In genomic region chr14:49723361-49724054, GRCm38 (mm10) we compare ENCODE assay signal across 8 mouse cellular contexts. TPM values are rescaled to one million over a fixed set of nuclear protein-coding genes. Genes with fewer than 3 reads are reported as not detected.
DNase-seq lines count a peak whose midpoint lies in the region; ATAC-seq and TF ChIP-seq lines count a peak whose summit lies in the region.

No protein-coding gene starts in this region.

- 33% methylated on average over 4 of the region's 4 CpGs for WGBS in lung, postnatal 0 days
- WGBS in lung, adult 2 months, result 35% methylated on average over 4 of the region's 4 CpGs

- no peak overlapping the region for H3K4me2 ChIP-seq in lung, postnatal 0 days (replicated peaks; ENCODE audit: low read depth, low read length)

- no peak overlapping the region for H3K9ac ChIP-seq in lung, postnatal 0 days (replicated peaks; ENCODE audit: low read depth)

- H3K27ac ChIP-seq in lung, postnatal 0 days (ENCODE audit: low read length), result no peak overlapping the region

- no peaks in the 10 kb centered on the region for H3K9me3 ChIP-seq in lung, postnatal 0 days (ENCODE audit: low read length)

- H3K36me3 ChIP-seq in lung, postnatal 0 days (ENCODE audit: insufficient read depth, low read length), result no peaks in the 10 kb centered on the region

- H3K27me3 ChIP-seq in lung, postnatal 0 days (replicated peaks; ENCODE audit: insufficient read depth, low read length), result no peaks in the 10 kb centered on the region

- TF ChIP-seq POLR2A in lung, adult 2 months (IDR thresholded peaks at IDR 0.05; ENCODE audit: borderline replicate concordance, extremely low read depth, low read depth, low read length), result no peak

- H3K4me3 ChIP-seq in lung, postnatal 0 days (ENCODE audit: low read depth, low read length), result no peak overlapping the region
- no peak overlapping the region for H3K4me3 ChIP-seq in lung, adult 2 months (replicated peaks; ENCODE audit: extremely low read depth, low read depth, low read length)

- peak; percentile 35; the same call in 1 of the 2 replicates for ATAC-seq in lung, postnatal 0 days

- TF ChIP-seq EP300 in lung, postnatal 0 days (IDR thresholded peaks at IDR 0.05), result no peak

- DNase-seq in gastrocnemius, adult 18-20 months (ENCODE audit: low spot score), result peak; percentile 3
- no peak for DNase-seq in gastrocnemius, adult 8-10 months (ENCODE audit: low spot score in 2 of 2)
- DNase-seq in lung, postnatal 0 days (ENCODE audit: low spot score), result peak; percentile 45
- no peak for DNase-seq in lung, adult 2 months
- DNase-seq in embryo, embryonic 10.5 days (ENCODE audit: low spot score), result peak; percentile 26
- DNase-seq in mesoderm, embryonic 11.5 days (ENCODE audit: low read depth, low spot score), result peak; percentile 16
- DNase-seq in spleen, adult 12 weeks (ENCODE audit: low spot score), result no peak
- no peak for DNase-seq in urinary bladder, postnatal 10 days (ENCODE audit: low spot score)

- no peaks in the 10 kb centered on the region for H3K4me1 ChIP-seq in lung, postnatal 0 days (ENCODE audit: insufficient read depth, low read depth, low read length)
- H3K4me1 ChIP-seq in lung, adult 2 months (ENCODE audit: control insufficient read depth, insufficient read depth, low read length), result no peaks in the 10 kb centered on the region

- TF ChIP-seq CTCF in lung, postnatal 0 days (IDR thresholded peaks at IDR 0.05), result peak; percentile 64
- TF ChIP-seq CTCF in lung, adult 2 months (IDR thresholded peaks at IDR 0.05; ENCODE audit: insufficient read depth, low read length), result no peak

RNA-seq across cellular contexts. Expression of gene Armh4, which starts 59.7 kb away (rescaled TPM):
- 1 to 10 TPM; 1.3 to 1.8 TPM for total RNA-seq in gastrocnemius, adult 18-20 months (2021)
- total RNA-seq in gastrocnemius, adult 8-10 months (2022), result under 1 TPM; 0.70 to 0.99 (median 0.75) TPM
- polyA plus RNA-seq in lung, postnatal 0 days (2015; fragmentation: Nextera tagmentation; extraction: Ambion mirVana), result 1.9 and 2.7 TPM in 2 replicates
- 1.6 and 2.3 TPM in 2 replicates for polyA plus RNA-seq in lung, adult 2 months (2012; rRNA removed)

Comparison
In these comparisons a context has a peak if more than half of its experiments do, and no peak if none do; other contexts are left out.
1. DNase-seq: peak in gastrocnemius, adult 18-20 months (single experiment), lung, postnatal 0 days (single experiment), embryo, embryonic 10.5 days (single experiment) and mesoderm, embryonic 11.5 days (single experiment); none in gastrocnemius, adult 8-10 months (0 of 2), lung, adult 2 months (single experiment), spleen, adult 12 weeks (single experiment) and urinary bladder, postnatal 10 days (single experiment).